Mouse (Mus musculus): ENCODE data around the gene Zfp106.
"Not testable (repeated sequence)": the region's sequence is repeated elsewhere in the genome, so short reads cannot be mapped to it uniquely, and the experiment has no call there.

Gene Zfp106

GRCm38 (mm10) chr2:120563235-120563990, at the start of gene Zfp106:
Zfp106 (minus strand) TSS chr2:120563843.
- ATAC-seq (ENCODE audit: insufficient number of reproducible peaks, low FRiP score, low TSS enrichment): peak; percentile 73

GRCm38 (mm10) chr2:120608830-120609723, 45.4 kb upstream of the Zfp106 start, which contains the start of the genes Haus2 and Lrrc57:
Haus2 (plus strand) TSS chr2:120609383.
Lrrc57 (minus strand) TSS chr2:120609520.
- peak; percentile 94 for ATAC-seq (ENCODE audit: insufficient number of reproducible peaks, low FRiP score, low TSS enrichment)

GRCm38 (mm10) chr2:120606021-120606690, 42.5 kb upstream of the Zfp106 start:
- no peak for ATAC-seq (ENCODE audit: insufficient number of reproducible peaks, low FRiP score, low TSS enrichment)

- no peak for ATAC-seq (ENCODE audit: insufficient number of reproducible peaks, low FRiP score, low TSS enrichment)
Observed at GRCm38 (mm10) chr2:120599506-120599905, 35.9 kb upstream of the Zfp106 start.

- ATAC-seq (ENCODE audit: insufficient number of reproducible peaks, low FRiP score, low TSS enrichment): no peak
Observed at GRCm38 (mm10) chr2:120597734-120598133, 34.1 kb upstream of the Zfp106 start.

- ATAC-seq (ENCODE audit: insufficient number of reproducible peaks, low FRiP score, low TSS enrichment): no peak
Observed at GRCm38 (mm10) chr2:120592227-120592626, 28.6 kb upstream of the Zfp106 start.

GRCm38 (mm10) chr2:120589759-120590158, 26.1 kb upstream of the Zfp106 start:
- ATAC-seq (ENCODE audit: insufficient number of reproducible peaks, low FRiP score, low TSS enrichment): no peak

- no peak for ATAC-seq (ENCODE audit: insufficient number of reproducible peaks, low FRiP score, low TSS enrichment)
Observed at GRCm38 (mm10) chr2:120578286-120578685, 14.6 kb upstream of the Zfp106 start.

- ATAC-seq (ENCODE audit: insufficient number of reproducible peaks, low FRiP score, low TSS enrichment): no peak
Observed at GRCm38 (mm10) chr2:120577799-120578198, 14.2 kb upstream of the Zfp106 start.

- ATAC-seq (ENCODE audit: insufficient number of reproducible peaks, low FRiP score, low TSS enrichment): no peak
Observed at GRCm38 (mm10) chr2:120575978-120576377, 12.3 kb upstream of the Zfp106 start.

GRCm38 (mm10) chr2:120575121-120575520, 11.5 kb upstream of the Zfp106 start:
- no peak for ATAC-seq (ENCODE audit: insufficient number of reproducible peaks, low FRiP score, low TSS enrichment)

- not testable (repeated sequence) for ATAC-seq (ENCODE audit: insufficient number of reproducible peaks, low FRiP score, low TSS enrichment)
Observed at GRCm38 (mm10) chr2:120572161-120572560, 8.5 kb upstream of the Zfp106 start.

GRCm38 (mm10) chr2:120571081-120571480, 7.4 kb upstream of the Zfp106 start:
- no peak for ATAC-seq (ENCODE audit: insufficient number of reproducible peaks, low FRiP score, low TSS enrichment)

- peak; percentile 67 for ATAC-seq (ENCODE audit: insufficient number of reproducible peaks, low FRiP score, low TSS enrichment)
Observed at GRCm38 (mm10) chr2:120567798-120568320, 4.2 kb upstream of the Zfp106 start.

GRCm38 (mm10) chr2:120566886-120567797, 3.5 kb upstream of the Zfp106 start, which contains the start of gene Snap23:
Snap23 (plus strand) TSS chr2:120567671.
- ATAC-seq (ENCODE audit: insufficient number of reproducible peaks, low FRiP score, low TSS enrichment): peak; percentile 97

GRCm38 (mm10) chr2:120565363-120565762, 1.7 kb upstream of the Zfp106 start:
- ATAC-seq (ENCODE audit: insufficient number of reproducible peaks, low FRiP score, low TSS enrichment): no peak

- ATAC-seq (ENCODE audit: insufficient number of reproducible peaks, low FRiP score, low TSS enrichment): not testable (repeated sequence)
Observed at GRCm38 (mm10) chr2:120564548-120565188, 1.0 kb upstream of the Zfp106 start.

- no peak for ATAC-seq (ENCODE audit: insufficient number of reproducible peaks, low FRiP score, low TSS enrichment)
Observed at GRCm38 (mm10) chr2:120562859-120563234, 796 bp downstream of the Zfp106 start.

- ATAC-seq (ENCODE audit: insufficient number of reproducible peaks, low FRiP score, low TSS enrichment): no peak
Observed at GRCm38 (mm10) chr2:120561524-120561923, 2.1 kb downstream of the Zfp106 start.

Data from cerebellum, adult (tissue).